Mouse (Mus musculus) forebrain, embryonic 15.5 days (tissue): ENCODE results near the gene Lca5. TPM values are rescaled to one million over a fixed set of nuclear protein-coding genes. Genes with fewer than 3 reads are reported as not detected.

Source experiments
- ATAC-seq: fragments of 200-750 bp; cut with Nextera tagmentation; replicated peaks from 2 replicates; pipeline ENCODE4 v1.8.0; 2017; ENCODE audit warnings: mild to moderate bottlenecking, moderate TSS enrichment, moderate library complexity
- H3K27ac ChIP-seq: fragments of 300-500 bp; sonication (generic); replicated peaks from 2 replicates; pipeline ENCODE4 v1.5.1; 2015; ENCODE audit warnings: mild to moderate bottlenecking, inconsistent platforms
- H3K27me3 ChIP-seq: fragments of 300-500 bp; sonication (generic); 2 replicates; pipeline ENCODE4 v1.6.1; 2015; ENCODE audit warnings: inconsistent platforms
- H3K36me3 ChIP-seq: fragments of 300-500 bp; sonication (generic); 2 replicates; pipeline ENCODE4 v1.6.1; 2015; ENCODE audit warnings: mild to moderate bottlenecking, inconsistent platforms
- H3K4me1 ChIP-seq: fragments of 300-500 bp; sonication (generic); 2 replicates; pipeline ENCODE4 v1.6.1; 2015; ENCODE audit warnings: inconsistent platforms
- H3K4me2 ChIP-seq: fragments of 300-500 bp; sonication (generic); replicated peaks from 2 replicates; pipeline ENCODE4 v1.6.1; 2015; ENCODE audit warnings: mild to moderate bottlenecking, inconsistent platforms
- H3K4me3 ChIP-seq: fragments of 300-500 bp; sonication (generic); 2 replicates; pipeline ENCODE4 v1.5.1; 2015; ENCODE audit warnings: mild to moderate bottlenecking, inconsistent platforms
- H3K9ac ChIP-seq: fragments of 300-500 bp; sonication (generic); replicated peaks from 2 replicates; pipeline ENCODE4 v1.6.1; 2015; ENCODE audit warnings: mild to moderate bottlenecking, inconsistent platforms
- H3K9me3 ChIP-seq: fragments of 300-500 bp; sonication (generic); 2 replicates; pipeline ENCODE4 v1.6.1; 2016; ENCODE audit warnings: inconsistent platforms
- WGBS: fragments of 180-500 bp; shearing (Covaris S2); methylation state at CpG from one replicate; pipeline ENCODE4 v1.1.7; 2015; ENCODE audit warnings: mixed read lengths; 5-methylcytosine and 5-hydroxymethylcytosine counted together
- polyA plus RNA-seq: library from polyadenylated mRNA; unstranded; fragments of >200 nt; fragmentation: Nextera tagmentation; extraction: Ambion mirVana; gene quantifications from 2 replicates; pipeline ENCODE4 v1.2.1, GENCODE M21; 2015

Gene Lca5
- polyA plus RNA-seq, 1 experiment from 2014 or later = 22.7 TPM

DNA sequence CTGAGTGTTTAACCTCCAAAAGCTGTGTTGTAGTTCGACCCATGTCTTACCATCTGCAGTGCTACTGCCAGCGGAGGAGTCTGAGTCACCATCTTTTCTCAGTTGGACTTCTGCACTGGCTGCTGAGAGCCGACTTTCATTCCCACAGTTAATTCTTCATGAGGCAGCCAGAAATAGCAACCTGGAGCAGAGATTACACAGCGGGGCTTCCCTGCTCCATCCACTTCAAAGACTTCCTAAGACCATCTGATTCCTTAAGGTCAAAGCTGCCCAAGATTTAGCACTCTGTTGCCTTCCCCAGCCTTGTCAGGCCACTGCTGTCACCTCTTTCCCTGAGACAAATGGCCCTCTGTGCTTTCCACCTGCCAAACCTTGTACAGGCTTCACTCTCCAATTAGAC, 6.4 kb downstream of the Lca5 start:
- no peak overlapping the region for H3K9ac ChIP-seq
- no peaks in the 10 kb centered on the region for H3K36me3 ChIP-seq
- 68% methylated on average over 4 of the region's 4 CpGs for WGBS
- no peak overlapping the region for H3K4me3 ChIP-seq
- no peaks in the 10 kb centered on the region for H3K27me3 ChIP-seq
- ATAC-seq = no peak
- no peaks in the 10 kb centered on the region for H3K9me3 ChIP-seq
- 0 out of 2 replicates have a peak overlapping the region, but pooled peaks have one; percentile 27 for H3K27ac ChIP-seq
- H3K4me2 ChIP-seq = no peak overlapping the region
- peaks cover 6% of the 10 kb centered on the region for H3K4me1 ChIP-seq

DNA sequence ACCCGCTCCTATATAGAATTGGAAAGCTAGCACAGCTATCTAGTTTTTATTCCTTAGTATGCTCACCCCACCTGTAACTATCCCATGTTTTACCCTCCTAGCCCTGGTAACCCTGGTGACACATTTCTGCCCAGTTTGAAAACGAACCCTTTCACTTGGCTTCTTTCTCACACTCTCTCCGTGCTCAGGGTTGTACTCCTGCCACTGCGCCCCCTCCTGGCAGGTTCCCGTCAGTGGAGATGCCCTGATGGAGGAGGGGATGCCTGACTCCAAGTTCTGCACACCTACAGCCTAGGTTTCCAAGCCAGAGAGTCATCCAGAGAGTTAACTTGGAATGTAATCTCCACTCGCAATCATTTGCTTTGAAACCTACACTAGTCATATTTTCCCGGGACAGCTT, 7.3 kb downstream of the Lca5 start:
- ATAC-seq = no peak
- Histone ChIP-seq H3K27me3 (no peaks in the 10 kb centered on the region), H3K4me3 (no peak overlapping the region), H3K4me1 (peaks cover 6% of the 10 kb centered on the region), H3K36me3 (no peaks in the 10 kb centered on the region), H3K4me2 (no peak overlapping the region), H3K9me3 (no peaks in the 10 kb centered on the region), H3K9ac (no peak overlapping the region), H3K27ac (no peak overlapping the region)
- 58% methylated on average over 7 of the region's 7 CpGs for WGBS

DNA sequence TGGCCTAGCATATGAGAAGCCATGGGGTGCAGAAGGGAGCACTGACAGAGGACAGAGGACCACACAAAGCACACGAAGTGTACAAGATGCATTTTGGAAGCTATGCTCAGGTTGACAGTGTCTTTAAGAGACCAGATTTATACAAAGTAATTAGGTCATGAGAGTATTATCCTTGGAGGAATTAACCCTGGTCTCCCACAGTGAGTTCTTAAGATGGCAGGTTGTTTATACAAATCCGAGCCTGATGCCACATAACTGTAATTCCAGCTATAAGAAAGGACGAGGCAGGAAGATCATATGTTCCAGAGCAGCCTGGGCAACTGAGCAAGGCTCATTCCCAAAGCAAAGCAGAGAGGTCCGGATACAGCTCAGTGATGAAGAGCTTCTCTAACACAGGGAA, 13.0 kb downstream of the Lca5 start:
- Histone ChIP-seq H3K9ac (no peak overlapping the region), H3K27ac (no peak overlapping the region), H3K4me1 (peaks cover 3% of the 10 kb centered on the region; the same call in 1 of the 2 replicates), H3K4me3 (no peak overlapping the region), H3K4me2 (no peak overlapping the region), H3K36me3 (peaks cover 11% of the 10 kb centered on the region; the same call in 1 of the 2 replicates), H3K9me3 (no peaks in the 10 kb centered on the region), H3K27me3 (no peaks in the 10 kb centered on the region)
- 77% methylated on average over 4 of the region's 4 CpGs for WGBS
- ATAC-seq = no peak

DNA sequence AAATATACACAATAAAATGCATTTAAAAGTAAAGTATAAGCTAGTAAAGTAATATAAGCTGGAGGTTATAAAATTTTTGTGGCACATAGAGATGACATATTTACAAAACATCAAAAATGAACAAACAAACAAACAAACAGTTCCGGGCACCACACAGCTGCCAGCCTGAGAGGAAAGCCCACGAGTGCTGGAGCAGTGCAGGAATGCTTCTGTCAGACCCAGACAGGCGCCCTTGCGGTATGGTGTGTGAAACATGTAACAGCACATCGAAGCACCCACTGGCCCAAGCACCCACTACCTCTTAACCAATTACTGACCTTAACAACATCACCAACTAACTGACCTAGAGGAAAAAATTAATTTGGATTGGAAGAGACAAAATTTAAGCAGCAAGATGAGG, 22.0 kb downstream of the Lca5 start:
- ATAC-seq = no peak
- WGBS = 82% methylated on average over 5 of the region's 5 CpGs
- H3K9me3 ChIP-seq = peaks cover 7% of the 10 kb centered on the region; the same call in 1 of the 2 replicates
- no peak overlapping the region for H3K27ac ChIP-seq
- H3K36me3 ChIP-seq = peaks cover 24% of the 10 kb centered on the region
- H3K9ac ChIP-seq = no peak overlapping the region
- no peaks in the 10 kb centered on the region for H3K27me3 ChIP-seq
- no peaks in the 10 kb centered on the region for H3K4me1 ChIP-seq
- no peak overlapping the region for H3K4me3 ChIP-seq
- H3K4me2 ChIP-seq = no peak overlapping the region

DNA sequence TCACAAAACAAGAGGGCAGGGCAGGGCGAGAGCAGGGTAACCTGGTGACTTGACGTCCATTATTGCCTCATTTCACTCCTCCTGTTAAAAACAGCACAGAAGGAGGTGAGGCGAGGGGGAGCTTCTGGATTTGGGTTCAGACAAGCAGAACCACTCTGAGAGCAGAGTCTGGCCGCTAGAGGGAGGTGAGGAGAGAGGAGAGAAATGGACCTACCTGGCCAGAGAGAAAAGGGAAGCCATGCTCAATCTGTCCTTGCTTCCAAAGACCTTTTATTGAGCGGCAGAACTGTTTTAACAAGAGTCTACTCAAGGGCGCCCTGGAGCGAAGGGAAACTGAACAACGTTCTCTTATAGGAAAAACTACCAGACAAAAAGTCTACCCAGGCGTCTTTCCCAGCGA, 27.9 kb downstream of the Lca5 start:
- peaks cover 7% of the 10 kb centered on the region; the same call in 1 of the 2 replicates for H3K9me3 ChIP-seq
- ATAC-seq = no peak
- 75% methylated on average over 10 of the region's 10 CpGs for WGBS
- no peaks in the 10 kb centered on the region for H3K4me1 ChIP-seq
- H3K27me3 ChIP-seq = no peaks in the 10 kb centered on the region
- no peak overlapping the region for H3K9ac ChIP-seq
- H3K36me3 ChIP-seq = peaks cover 14% of the 10 kb centered on the region
- no peak overlapping the region for H3K4me2 ChIP-seq
- H3K27ac ChIP-seq = no peak overlapping the region
- no peak overlapping the region for H3K4me3 ChIP-seq

DNA sequence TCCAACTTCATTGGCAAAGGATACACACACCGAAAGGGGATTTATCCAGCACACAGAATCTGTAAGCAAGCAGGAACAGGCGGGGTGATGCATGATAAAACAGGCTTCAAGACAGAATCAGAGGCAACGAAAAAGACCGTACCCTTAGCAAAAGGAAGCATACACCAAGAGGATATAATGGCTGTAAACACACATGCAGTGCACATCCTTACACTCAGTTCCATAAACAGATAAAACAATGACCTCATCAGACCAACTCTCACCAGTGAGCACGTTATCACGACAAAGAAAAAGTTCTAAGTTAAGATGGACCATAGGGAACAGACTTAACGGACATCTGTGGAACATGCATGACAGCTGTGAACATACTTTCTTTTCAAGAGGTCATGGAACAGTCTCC, 35.8 kb downstream of the Lca5 start:
- H3K27me3 ChIP-seq = no peaks in the 10 kb centered on the region

DNA sequence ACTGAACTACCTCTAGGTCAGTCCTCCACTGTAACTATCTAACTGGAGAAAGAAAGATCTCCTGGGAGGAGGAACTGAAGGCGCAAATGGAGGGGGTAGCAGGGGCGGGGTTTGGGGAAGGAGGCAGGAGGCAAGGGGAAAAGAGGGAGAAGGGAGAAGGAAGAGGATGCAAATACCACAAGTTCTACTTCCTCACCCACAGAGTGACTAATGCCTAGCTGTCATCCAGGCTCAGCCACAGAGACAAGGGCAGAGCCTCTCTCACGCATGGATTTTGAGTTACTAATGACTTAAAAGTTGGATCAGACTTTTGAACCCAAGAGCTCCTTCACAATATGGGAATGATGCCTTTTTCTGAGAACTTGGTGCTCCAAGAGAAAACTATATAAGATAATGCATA, 40.1 kb downstream of the Lca5 start:
- Histone ChIP-seq H3K9ac (no peak overlapping the region), H3K27me3 (no peaks in the 10 kb centered on the region), H3K27ac (no peak overlapping the region), H3K4me1 (0 out of 2 replicates have a peak, but pooled peaks cover 5% of the 10 kb centered on the region), H3K36me3 (peaks cover 12% of the 10 kb centered on the region), H3K4me2 (no peak overlapping the region), H3K4me3 (no peak overlapping the region), H3K9me3 (no peaks in the 10 kb centered on the region)
- ATAC-seq = no peak
- WGBS = 70% methylated on average over 3 of the region's 3 CpGs

More for the DNA sequence above, 35.8 kb downstream of the Lca5 start:
- H3K9me3 ChIP-seq = no peaks in the 10 kb centered on the region
- peaks cover 8% of the 10 kb centered on the region; the same call in 1 of the 2 replicates for H3K36me3 ChIP-seq
- no peak overlapping the region for H3K4me2 ChIP-seq
- no peak for ATAC-seq
- H3K4me1 ChIP-seq = 0 out of 2 replicates have a peak, but pooled peaks cover 5% of the 10 kb centered on the region
- WGBS = 78% methylated on average over 7 of the region's 7 CpGs
- H3K4me3 ChIP-seq = no peak overlapping the region
- no peak overlapping the region for H3K9ac ChIP-seq
- H3K27ac ChIP-seq = no peak overlapping the region

DNA sequence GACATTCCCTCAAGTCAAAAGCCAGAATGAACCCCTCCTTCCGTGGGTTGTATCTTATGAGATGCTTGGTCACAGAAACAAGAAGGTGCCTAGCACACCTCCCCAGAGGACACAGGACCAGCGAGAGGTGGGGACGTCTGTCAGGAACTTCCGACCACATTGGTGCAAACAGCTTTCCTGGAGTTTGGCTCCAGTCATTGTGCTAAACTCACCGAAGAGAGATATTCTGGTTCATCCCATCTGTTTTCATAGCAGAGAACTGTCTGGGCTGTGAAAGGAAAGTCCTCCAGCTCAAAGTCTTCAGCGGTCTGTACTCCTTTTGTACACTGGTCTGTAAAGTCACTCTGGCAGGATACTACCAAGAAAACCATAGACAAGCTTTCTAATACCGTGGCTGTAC, 41.5 kb downstream of the Lca5 start:
- H3K4me1 ChIP-seq = 0 out of 2 replicates have a peak, but pooled peaks cover 5% of the 10 kb centered on the region
- no peaks in the 10 kb centered on the region for H3K27me3 ChIP-seq
- no peak overlapping the region for H3K27ac ChIP-seq
- H3K9ac ChIP-seq = no peak overlapping the region
- no peak overlapping the region for H3K4me3 ChIP-seq
- no peaks in the 10 kb centered on the region for H3K9me3 ChIP-seq
- H3K4me2 ChIP-seq = no peak overlapping the region
- peaks cover 17% of the 10 kb centered on the region for H3K36me3 ChIP-seq
- WGBS = 82% methylated on average over 7 of the region's 7 CpGs
- ATAC-seq = no peak

DNA sequence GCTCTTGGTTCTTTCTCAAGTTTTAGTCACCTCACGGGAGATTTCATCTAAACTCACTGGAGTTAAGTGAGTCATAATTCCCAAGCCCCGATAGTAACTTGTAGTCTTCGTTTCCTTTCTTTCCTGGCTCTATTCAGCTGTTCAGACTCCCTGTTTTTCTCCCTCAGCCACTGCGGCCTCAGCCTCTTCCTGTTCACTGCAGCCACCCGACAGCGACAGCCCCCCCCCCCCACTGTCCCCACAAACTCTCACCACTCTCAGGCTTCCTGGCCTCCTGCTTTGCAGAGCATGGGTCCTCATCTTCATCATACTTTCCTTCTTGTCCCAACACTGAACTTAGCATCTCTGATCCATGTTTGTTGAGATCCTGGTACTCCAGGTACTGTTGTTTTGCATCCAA, 42.7 kb downstream of the Lca5 start:
- H3K27me3 ChIP-seq = no peaks in the 10 kb centered on the region
- 79% methylated on average over 6 of the region's 6 CpGs for WGBS
- H3K4me1 ChIP-seq = 0 out of 2 replicates have a peak, but pooled peaks cover 5% of the 10 kb centered on the region
- H3K36me3 ChIP-seq = peaks cover 18% of the 10 kb centered on the region
- ATAC-seq = no peak
- no peak overlapping the region for H3K4me3 ChIP-seq
- H3K4me2 ChIP-seq = no peak overlapping the region
- H3K9me3 ChIP-seq = no peaks in the 10 kb centered on the region
- H3K9ac ChIP-seq = no peak overlapping the region
- H3K27ac ChIP-seq = no peak overlapping the region

DNA sequence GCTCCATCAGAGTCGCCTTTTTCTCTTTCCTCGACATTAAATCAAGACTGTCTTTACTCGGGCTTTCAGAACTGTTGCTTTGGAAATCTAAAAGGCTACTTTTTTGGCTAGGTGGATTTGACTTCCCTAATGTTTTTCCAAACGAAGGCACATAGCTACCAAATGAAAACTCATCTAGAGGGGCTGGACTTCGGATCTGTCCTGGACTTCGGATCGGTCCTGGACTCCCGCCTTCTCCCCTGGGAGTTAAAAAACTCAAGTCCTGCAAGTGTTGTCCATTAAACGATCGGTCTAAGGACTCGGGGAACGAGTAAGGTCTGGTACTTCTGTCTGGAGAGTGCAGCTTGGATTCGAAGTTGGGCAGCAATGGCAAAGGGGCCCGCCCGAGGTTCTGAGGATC, 45.5 kb downstream of the Lca5 start:
- no peaks in the 10 kb centered on the region for H3K9me3 ChIP-seq
- H3K27me3 ChIP-seq = no peaks in the 10 kb centered on the region
- no peak for ATAC-seq
- peaks cover 10% of the 10 kb centered on the region for H3K36me3 ChIP-seq
- H3K4me2 ChIP-seq = no peak overlapping the region
- H3K4me3 ChIP-seq = no peak overlapping the region
- WGBS = 95% methylated on average over 15 of the region's 15 CpGs
- H3K9ac ChIP-seq = no peak overlapping the region
- no peak overlapping the region for H3K27ac ChIP-seq
- no peaks in the 10 kb centered on the region for H3K4me1 ChIP-seq

DNA sequence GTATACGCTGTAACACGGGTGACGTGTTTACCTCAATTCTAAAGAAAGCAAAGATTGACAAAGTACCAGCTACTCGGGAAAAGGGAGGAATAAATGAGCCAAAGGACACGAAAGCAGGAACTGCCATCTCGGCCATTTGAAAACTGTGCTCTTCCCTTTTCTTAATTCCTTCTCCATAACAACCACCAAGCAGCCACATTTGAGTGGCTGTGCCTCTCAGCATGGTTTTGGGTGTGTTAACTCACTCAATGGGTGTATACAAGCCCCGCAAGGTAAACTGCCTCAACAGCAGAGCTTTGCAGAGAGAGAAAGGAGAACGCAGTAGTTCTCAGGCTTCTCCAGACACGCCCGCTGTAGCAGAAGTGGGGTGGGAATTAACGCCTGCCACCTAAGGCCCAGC, 48.9 kb downstream of the Lca5 start:
- Histone ChIP-seq H3K9me3 (no peaks in the 10 kb centered on the region), H3K27me3 (no peaks in the 10 kb centered on the region), H3K9ac (no peak overlapping the region), H3K36me3 (peaks cover 7% of the 10 kb centered on the region), H3K4me2 (no peak overlapping the region), H3K4me1 (peaks cover 9% of the 10 kb centered on the region), H3K27ac (no peak overlapping the region), H3K4me3 (no peak overlapping the region)
- 77% methylated on average over 11 of the region's 11 CpGs for WGBS
- ATAC-seq = no peak

DNA sequence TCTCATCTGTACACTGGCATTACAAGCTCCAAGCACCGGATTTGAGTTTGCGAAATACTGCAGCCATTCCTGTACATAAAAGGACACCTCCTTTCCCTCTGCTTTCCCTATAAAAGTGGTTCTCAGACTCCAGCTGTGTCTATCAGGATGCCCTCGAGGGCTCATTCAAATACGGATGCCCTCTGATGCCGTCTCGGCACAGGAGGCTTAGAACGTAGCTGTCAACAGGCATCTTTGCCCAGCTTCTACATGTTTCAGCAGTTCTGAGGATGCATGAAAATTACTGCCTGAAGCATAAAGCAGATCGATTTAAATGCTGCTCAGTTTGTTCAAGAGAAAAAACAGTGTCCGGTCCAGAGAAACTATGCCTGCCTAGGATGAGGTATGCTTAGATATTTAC, 51.4 kb downstream of the Lca5 start:
- Histone ChIP-seq H3K27me3 (no peaks in the 10 kb centered on the region), H3K4me1 (peaks cover 13% of the 10 kb centered on the region), H3K27ac (no peak overlapping the region), H3K4me2 (no peak overlapping the region), H3K9ac (no peak overlapping the region), H3K36me3 (peaks cover 3% of the 10 kb centered on the region), H3K9me3 (no peaks in the 10 kb centered on the region), H3K4me3 (no peak overlapping the region)
- no peak for ATAC-seq
- WGBS = 77% methylated on average over 9 of the region's 9 CpGs

DNA sequence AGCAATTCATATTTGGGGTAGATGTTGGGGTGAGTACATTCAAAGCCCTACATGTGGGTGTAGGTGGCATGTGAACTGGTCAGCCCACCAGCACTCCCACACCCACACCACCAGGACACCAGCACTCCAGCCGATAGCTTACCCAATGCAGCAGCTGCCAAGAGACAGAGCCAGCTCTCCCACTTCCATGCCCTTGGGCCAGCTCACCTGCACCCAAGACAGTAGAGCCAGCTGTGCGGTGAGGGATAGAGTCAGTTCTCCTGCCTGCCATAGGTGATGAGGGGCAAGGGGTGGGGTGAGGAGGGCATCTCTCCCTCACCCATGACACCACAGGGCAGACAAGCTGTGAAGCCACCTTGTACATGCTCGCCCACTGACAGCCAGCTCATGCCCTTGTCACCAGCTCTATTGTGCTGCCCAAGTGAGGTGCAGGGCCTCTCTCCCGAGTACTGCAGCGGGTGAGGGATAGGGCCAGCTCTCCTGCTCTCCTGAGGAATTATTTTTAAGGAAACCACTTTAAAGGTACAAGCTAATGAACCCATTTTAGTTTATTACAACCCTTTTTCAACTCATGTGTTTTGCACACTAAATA, 54.6 kb downstream of the Lca5 start:
- Histone ChIP-seq H3K4me1 (peaks cover 13% of the 10 kb centered on the region), H3K9ac (no peak overlapping the region), H3K4me2 (no peak overlapping the region), H3K27me3 (no peaks in the 10 kb centered on the region), H3K27ac (peak overlapping the region; percentile 35; the same call in 1 of the 2 replicates), H3K36me3 (no peaks in the 10 kb centered on the region), H3K4me3 (no peak overlapping the region), H3K9me3 (no peaks in the 10 kb centered on the region)
- 78% methylated on average over 5 of the region's 5 CpGs for WGBS
- no peak; the same call in 1 of the 2 replicates for ATAC-seq
